Mouse (Mus musculus) limb, embryonic 11.5 days (tissue): ENCODE data around the gene Uck2. TPM values are rescaled to one million over a fixed set of nuclear protein-coding genes. Genes with fewer than 3 reads are reported as not detected.

ENCODE experiments used
- ATAC-seq: fragments of 200-750 bp; cut with Nextera tagmentation; 2 replicates; pipeline ENCODE4 v1.8.0; 2017; ENCODE audit warnings: low read depth; ENCODE audit not compliant: insufficient number of reproducible peaks, low FRiP score, low TSS enrichment
- DNase-seq: peaks from one replicate; pipeline ENCODE4 v3.0.0-alpha.2; 2015; ENCODE audit warnings: low spot score
- H3K27ac ChIP-seq: fragments of 300-500 bp; sonication (generic); replicated peaks from 2 replicates; pipeline ENCODE4 v1.5.1; 2014; ENCODE audit warnings: low read depth, mild to moderate bottlenecking, low read length
- H3K27me3 ChIP-seq: fragments of 300-500 bp; sonication (generic); 2 replicates; pipeline ENCODE4 v1.6.1; 2014; ENCODE audit warnings: mild to moderate bottlenecking, low read length, mixed read lengths; ENCODE audit not compliant: control insufficient read depth, insufficient read depth
- H3K36me3 ChIP-seq: fragments of 300-500 bp; sonication (generic); 2 replicates; pipeline ENCODE4 v1.6.1; 2014; ENCODE audit warnings: mild to moderate bottlenecking, low read length, moderate library complexity, mixed read lengths; ENCODE audit not compliant: control insufficient read depth, insufficient read depth
- H3K4me1 ChIP-seq: fragments of 300-500 bp; sonication (generic); 2 replicates; pipeline ENCODE4 v1.6.1; 2014; ENCODE audit warnings: low read length, mixed read lengths; ENCODE audit not compliant: control insufficient read depth, insufficient read depth
- H3K4me2 ChIP-seq: fragments of 300-500 bp; sonication (generic); 2 replicates; pipeline ENCODE4 v1.6.1; 2014; ENCODE audit warnings: low read depth, mild to moderate bottlenecking, moderate library complexity; ENCODE audit not compliant: severe bottlenecking
- H3K4me3 ChIP-seq: fragments of 300-500 bp; sonication (generic); 2 replicates; pipeline ENCODE4 v1.5.1; 2014; ENCODE audit warnings: low read depth, low read length
- H3K9ac ChIP-seq: fragments of 300-500 bp; sonication (generic); 2 replicates; pipeline ENCODE4 v1.6.1; 2014; ENCODE audit warnings: mild to moderate bottlenecking, low read length
- H3K9me3 ChIP-seq: fragments of 300-500 bp; sonication (generic); 2 replicates; pipeline ENCODE4 v1.6.1; 2016; ENCODE audit warnings: low read length; ENCODE audit not compliant: control insufficient read depth
- WGBS: fragments of 180-500 bp; shearing (Covaris S2); extraction: QIAGEN DNeasy Blood & Tissue Kit; methylation state at CpG from one replicate; pipeline ENCODE4 v1.1.7; 2014; 5-methylcytosine and 5-hydroxymethylcytosine counted together
- polyA plus RNA-seq: library from polyadenylated mRNA; unstranded; fragments of >200 nt; fragmentation: Nextera tagmentation; extraction: Ambion mirVana; gene quantifications from 2 replicates; pipeline ENCODE4 v1.2.1, GENCODE M21; 2014

Gene Uck2
- polyA plus RNA-seq, 1 experiment from 2014 or later = 138 TPM

- DNase-seq (no peak), ATAC-seq (peak; percentile 36; the same call in 1 of the 2 replicates)
- Histone ChIP-seq H3K27me3 (no peaks in the 10 kb centered on the region), H3K9me3 (no peaks in the 10 kb centered on the region), H3K9ac (no peak overlapping the region), H3K4me1 (peaks cover 46% of the 10 kb centered on the region), H3K4me2 (no peak overlapping the region; the same call in 1 of the 2 replicates), H3K4me3 (no peak overlapping the region), H3K36me3 (no peaks in the 10 kb centered on the region), H3K27ac (no peak overlapping the region)
- WGBS = 36% methylated on average over 7 of the region's 7 CpGs
These were observed 42.9 kb downstream of the Uck2 start for GRCm38 (mm10) chr1:167242191-167242681.

- Histone ChIP-seq H3K4me3 (no peak overlapping the region), H3K4me2 (no peak overlapping the region), H3K9ac (no peak overlapping the region), H3K9me3 (no peaks in the 10 kb centered on the region), H3K36me3 (no peaks in the 10 kb centered on the region), H3K27ac (no peak overlapping the region), H3K4me1 (peaks cover 46% of the 10 kb centered on the region), H3K27me3 (no peaks in the 10 kb centered on the region)
- ATAC-seq (no peak), DNase-seq (no peak)
- 54% methylated on average over 3 of the region's 3 CpGs for WGBS
These were observed 43.6 kb downstream of the Uck2 start for GRCm38 (mm10) chr1:167241487-167241886.

GRCm38 (mm10) chr1:167240361-167240760, 44.8 kb downstream of the Uck2 start:
- DNase-seq = peak; percentile 39
- Histone ChIP-seq H3K27ac (no peak overlapping the region), H3K9ac (no peak overlapping the region; the same call in 1 of the 2 replicates), H3K9me3 (no peaks in the 10 kb centered on the region), H3K4me3 (no peak overlapping the region), H3K4me2 (no peak overlapping the region), H3K4me1 (peaks cover 44% of the 10 kb centered on the region), H3K27me3 (no peaks in the 10 kb centered on the region), H3K36me3 (peaks cover 4% of the 10 kb centered on the region; the same call in 1 of the 2 replicates)
- WGBS = 9% methylated on average over 5 of the region's 5 CpGs
- no peak for ATAC-seq

- Histone ChIP-seq H3K4me1 (peaks cover 40% of the 10 kb centered on the region), H3K4me2 (no peak overlapping the region), H3K27me3 (no peaks in the 10 kb centered on the region), H3K36me3 (peaks cover 4% of the 10 kb centered on the region; the same call in 1 of the 2 replicates), H3K27ac (no peak overlapping the region), H3K9ac (no peak overlapping the region; the same call in 1 of the 2 replicates), H3K4me3 (no peak overlapping the region), H3K9me3 (no peaks in the 10 kb centered on the region)
- DNase-seq = no peak
- 70% methylated on average over 12 of the region's 12 CpGs for WGBS
- no peak for ATAC-seq
These were observed 45.2 kb downstream of the Uck2 start for GRCm38 (mm10) chr1:167239916-167240315.

GRCm38 (mm10) chr1:167237798-167238197, 47.3 kb downstream of the Uck2 start:
- Histone ChIP-seq H3K4me3 (no peak overlapping the region), H3K9ac (no peak overlapping the region), H3K27ac (no peak overlapping the region), H3K36me3 (peaks cover 10% of the 10 kb centered on the region; the same call in 1 of the 2 replicates), H3K4me1 (peaks cover 27% of the 10 kb centered on the region), H3K27me3 (no peaks in the 10 kb centered on the region), H3K4me2 (no peak overlapping the region), H3K9me3 (no peaks in the 10 kb centered on the region)
- no peak for DNase-seq
- ATAC-seq = no peak
- 88% methylated on average over 11 of the region's 11 CpGs for WGBS

- H3K27ac ChIP-seq = no peak overlapping the region
- no peaks in the 10 kb centered on the region for H3K27me3 ChIP-seq
- peaks cover 17% of the 10 kb centered on the region for H3K4me1 ChIP-seq
- WGBS = 66% methylated on average over 8 of the region's 8 CpGs
- H3K9me3 ChIP-seq = no peaks in the 10 kb centered on the region
- H3K36me3 ChIP-seq = peaks cover 15% of the 10 kb centered on the region
- no peak overlapping the region for H3K4me3 ChIP-seq
- no peak overlapping the region for H3K9ac ChIP-seq
- DNase-seq (no peak), ATAC-seq (no peak)
- no peak overlapping the region for H3K4me2 ChIP-seq
These were observed 48.3 kb downstream of the Uck2 start for GRCm38 (mm10) chr1:167236790-167237189.

GRCm38 (mm10) chr1:167234344-167234743, 50.8 kb downstream of the Uck2 start:
- ATAC-seq = no peak
- no peaks in the 10 kb centered on the region for H3K27me3 ChIP-seq
- H3K9me3 ChIP-seq = no peaks in the 10 kb centered on the region
- peaks cover 17% of the 10 kb centered on the region for H3K36me3 ChIP-seq
- H3K9ac ChIP-seq = no peak overlapping the region
- 94% methylated on average over 10 of the region's 10 CpGs for WGBS
- no peak overlapping the region for H3K27ac ChIP-seq
- peaks cover 2% of the 10 kb centered on the region; the same call in 1 of the 2 replicates for H3K4me1 ChIP-seq
- H3K4me3 ChIP-seq = no peak overlapping the region
- DNase-seq = no peak
- no peak overlapping the region for H3K4me2 ChIP-seq

GRCm38 (mm10) chr1:167232918-167233317, 52.2 kb downstream of the Uck2 start:
- Histone ChIP-seq H3K27me3 (no peaks in the 10 kb centered on the region), H3K4me3 (no peak overlapping the region), H3K36me3 (peaks cover 23% of the 10 kb centered on the region), H3K9me3 (no peaks in the 10 kb centered on the region), H3K4me2 (no peak overlapping the region), H3K27ac (no peak overlapping the region), H3K9ac (no peak overlapping the region), H3K4me1 (no peaks in the 10 kb centered on the region; the same call in 1 of the 2 replicates)
- DNase-seq (no peak), ATAC-seq (no peak)
- WGBS = 82% methylated on average over 7 of the region's 7 CpGs
